Mouse (Mus musculus): Measurements from ENCODE around the gene Mfn2. TPM values are rescaled to one million over a fixed set of nuclear protein-coding genes. Genes with fewer than 3 reads are reported as not detected.
A peak's percentile ranks its signal among the peaks of the same experiment; 100 is the strongest.

Mfn2 gene
- polyA plus RNA-seq, 1 experiment from 2014 or later, result 83.4 TPM

DNA sequence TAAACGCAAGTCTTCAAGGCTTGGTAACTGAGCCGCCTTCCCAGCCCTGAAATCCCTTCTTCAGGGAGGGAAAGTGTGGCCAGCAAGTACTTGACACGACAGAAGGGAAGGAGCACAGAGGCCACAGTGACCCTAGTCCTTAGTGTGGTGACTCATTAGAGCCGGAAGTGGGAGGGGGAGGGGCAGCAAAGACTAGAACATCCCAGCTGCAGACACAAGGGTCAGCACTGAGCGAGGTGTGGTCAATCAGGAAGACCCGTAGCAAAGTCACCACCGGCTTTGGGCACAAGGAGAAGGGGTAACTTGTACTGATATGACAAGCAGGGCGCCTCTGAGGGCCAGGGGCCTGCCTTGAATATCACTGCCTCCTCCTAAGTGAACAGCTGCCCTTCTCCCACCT, 23.2 kb upstream of the Mfn2 start:
- ATAC-seq (ENCODE audit: low FRiP score), result no peak
- Histone ChIP-seq H3K36me3 (replicated peaks; ENCODE audit: control insufficient read depth, insufficient read depth) (no peaks in the 10 kb centered on the region), H3K27me3 (ENCODE audit: control insufficient read depth, insufficient read depth, low read length) (no peaks in the 10 kb centered on the region), H3K4me1 (replicated peaks; ENCODE audit: control insufficient read depth, insufficient read depth, low read length) (no peaks in the 10 kb centered on the region; the same call in 1 of the 2 replicates), H3K4me2 (replicated peaks) (no peak overlapping the region), H3K9ac (no peak overlapping the region), H3K4me3 (replicated peaks; ENCODE audit: low read length) (no peak overlapping the region), H3K9me3 (ENCODE audit: control insufficient read depth, low read length) (no peaks in the 10 kb centered on the region), H3K27ac (no peak overlapping the region)
- 43% methylated on average over 8 of the region's 8 CpGs for WGBS
- DNase-seq (ENCODE audit: low spot score), result no peak

GRCm38 (mm10) chr4:147922341-147922740, 17.8 kb upstream of the Mfn2 start:
- ATAC-seq (ENCODE audit: low FRiP score) (no peak), DNase-seq (ENCODE audit: low spot score) (no peak)
- H3K9ac ChIP-seq, result no peak overlapping the region
- WGBS, result 84% methylated on average over 11 of the region's 11 CpGs
- no peak overlapping the region for H3K27ac ChIP-seq
- no peak overlapping the region for H3K4me3 ChIP-seq (replicated peaks; ENCODE audit: low read length)
- H3K4me1 ChIP-seq (replicated peaks; ENCODE audit: control insufficient read depth, insufficient read depth, low read length), result no peaks in the 10 kb centered on the region
- no peak overlapping the region for H3K4me2 ChIP-seq (replicated peaks)
- no peaks in the 10 kb centered on the region for H3K36me3 ChIP-seq (replicated peaks; ENCODE audit: control insufficient read depth, insufficient read depth)
- no peaks in the 10 kb centered on the region for H3K27me3 ChIP-seq (ENCODE audit: control insufficient read depth, insufficient read depth, low read length)
- no peaks in the 10 kb centered on the region for H3K9me3 ChIP-seq (ENCODE audit: control insufficient read depth, low read length)

GRCm38 (mm10) chr4:147920973-147921372, 16.5 kb upstream of the Mfn2 start:
- Histone ChIP-seq H3K9me3 (ENCODE audit: control insufficient read depth, low read length) (no peaks in the 10 kb centered on the region), H3K9ac (no peak overlapping the region), H3K27ac (no peak overlapping the region), H3K4me3 (replicated peaks; ENCODE audit: low read length) (no peak overlapping the region), H3K36me3 (replicated peaks; ENCODE audit: control insufficient read depth, insufficient read depth) (no peaks in the 10 kb centered on the region), H3K27me3 (ENCODE audit: control insufficient read depth, insufficient read depth, low read length) (no peaks in the 10 kb centered on the region), H3K4me2 (replicated peaks) (no peak overlapping the region), H3K4me1 (replicated peaks; ENCODE audit: control insufficient read depth, insufficient read depth, low read length) (no peaks in the 10 kb centered on the region)
- DNase-seq (ENCODE audit: low spot score) (no peak), ATAC-seq (ENCODE audit: low FRiP score) (peak; percentile 19; the same call in 1 of the 2 replicates)
- WGBS, result 27% methylated on average over 10 of the region's 10 CpGs

GRCm38 (mm10) chr4:147918459-147919121, 14.1 kb upstream of the Mfn2 start:
- Histone ChIP-seq H3K4me3 (replicated peaks; ENCODE audit: low read length) (no peak overlapping the region), H3K4me2 (replicated peaks) (no peak overlapping the region), H3K9ac (no peak overlapping the region), H3K27me3 (ENCODE audit: control insufficient read depth, insufficient read depth, low read length) (no peaks in the 10 kb centered on the region), H3K36me3 (replicated peaks; ENCODE audit: control insufficient read depth, insufficient read depth) (no peaks in the 10 kb centered on the region), H3K27ac (no peak overlapping the region), H3K4me1 (replicated peaks; ENCODE audit: control insufficient read depth, insufficient read depth, low read length) (no peaks in the 10 kb centered on the region), H3K9me3 (ENCODE audit: control insufficient read depth, low read length) (no peaks in the 10 kb centered on the region)
- ATAC-seq (ENCODE audit: low FRiP score) (peak; percentile 5; the same call in 1 of the 2 replicates), DNase-seq (ENCODE audit: low spot score) (peak; percentile 32)
- WGBS, result 61% methylated on average over 7 of the region's 7 CpGs

DNA sequence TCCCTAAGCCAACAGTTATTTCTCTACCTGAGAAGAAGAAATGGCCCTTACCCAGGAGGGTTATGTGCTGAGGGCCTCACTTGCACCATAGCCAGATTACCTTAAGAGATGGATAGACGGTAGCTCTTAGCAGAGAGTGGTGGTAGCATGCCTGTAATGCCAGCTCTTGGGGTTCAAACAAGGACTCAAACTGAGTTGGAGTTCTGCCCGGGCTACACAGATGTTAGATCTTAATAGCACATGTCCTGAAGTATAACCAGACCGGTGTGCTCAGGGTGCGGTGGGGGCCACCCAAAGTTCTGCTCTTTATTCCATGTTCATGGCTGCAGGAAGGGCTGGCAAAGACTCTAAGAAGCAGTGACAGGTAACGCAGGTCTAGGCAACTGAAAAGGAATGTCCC, 5.0 kb upstream of the Mfn2 start:
- ATAC-seq (ENCODE audit: low FRiP score) (no peak), DNase-seq (ENCODE audit: low spot score) (no peak)
- H3K9me3 ChIP-seq (ENCODE audit: control insufficient read depth, low read length), result no peaks in the 10 kb centered on the region
- H3K9ac ChIP-seq, result no peak overlapping the region
- 90% methylated on average over 5 of the region's 5 CpGs for WGBS
- H3K4me2 ChIP-seq (replicated peaks), result no peak overlapping the region
- H3K27me3 ChIP-seq (ENCODE audit: control insufficient read depth, insufficient read depth, low read length), result no peaks in the 10 kb centered on the region
- peaks cover 4% of the 10 kb centered on the region; the same call in 1 of the 2 replicates for H3K4me1 ChIP-seq (replicated peaks; ENCODE audit: control insufficient read depth, insufficient read depth, low read length)
- H3K36me3 ChIP-seq (replicated peaks; ENCODE audit: control insufficient read depth, insufficient read depth), result no peaks in the 10 kb centered on the region
- H3K4me3 ChIP-seq (replicated peaks; ENCODE audit: low read length), result no peak overlapping the region
- H3K27ac ChIP-seq, result no peak overlapping the region

DNA sequence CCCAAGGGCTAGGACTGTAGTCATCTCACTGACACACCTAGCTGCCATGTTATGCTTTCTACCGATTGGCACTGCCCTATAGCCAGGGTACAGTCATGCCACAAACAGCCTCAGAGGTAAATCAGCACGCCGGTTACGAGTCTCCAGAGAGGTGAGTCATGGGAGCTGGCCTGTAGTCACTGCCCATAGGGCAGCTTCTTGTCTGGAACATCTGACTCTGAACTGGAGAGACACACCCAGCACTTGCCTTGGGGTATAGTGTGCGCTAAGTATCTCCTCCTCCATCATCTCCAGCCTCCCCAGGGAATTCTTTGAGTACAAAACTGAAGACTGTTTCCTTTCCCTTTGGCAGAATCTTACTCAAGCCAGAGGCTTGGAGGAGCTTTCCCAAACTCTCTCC, 1.7 kb upstream of the Mfn2 start:
- H3K27ac ChIP-seq, result no peak overlapping the region
- DNase-seq (ENCODE audit: low spot score) (no peak), ATAC-seq (ENCODE audit: low FRiP score) (no peak)
- peaks cover 10% of the 10 kb centered on the region for H3K36me3 ChIP-seq (replicated peaks; ENCODE audit: control insufficient read depth, insufficient read depth)
- no peak overlapping the region for H3K4me2 ChIP-seq (replicated peaks)
- peaks cover 13% of the 10 kb centered on the region for H3K4me1 ChIP-seq (replicated peaks; ENCODE audit: control insufficient read depth, insufficient read depth, low read length)
- no peaks in the 10 kb centered on the region for H3K9me3 ChIP-seq (ENCODE audit: control insufficient read depth, low read length)
- H3K4me3 ChIP-seq (replicated peaks; ENCODE audit: low read length), result no peak overlapping the region
- no peak overlapping the region for H3K9ac ChIP-seq
- H3K27me3 ChIP-seq (ENCODE audit: control insufficient read depth, insufficient read depth, low read length), result no peaks in the 10 kb centered on the region
- 78% methylated on average over 5 of the region's 5 CpGs for WGBS

GRCm38 (mm10) chr4:147905090-147905659, 671 bp upstream of the Mfn2 start:
- no peaks in the 10 kb centered on the region for H3K27me3 ChIP-seq (ENCODE audit: control insufficient read depth, insufficient read depth, low read length)
- peak overlapping the region; percentile 1 for H3K27ac ChIP-seq
- ATAC-seq (ENCODE audit: low FRiP score) (peak; percentile 17; the same call in 1 of the 2 replicates), DNase-seq (ENCODE audit: low spot score) (peak; percentile 28)
- peak overlapping the region; percentile 77 for H3K4me3 ChIP-seq (replicated peaks; ENCODE audit: low read length)
- no peaks in the 10 kb centered on the region for H3K9me3 ChIP-seq (ENCODE audit: control insufficient read depth, low read length)
- peak overlapping the region; percentile 82 for H3K9ac ChIP-seq
- 0% methylated on average over 8 of the region's 8 CpGs for WGBS
- peaks cover 20% of the 10 kb centered on the region for H3K36me3 ChIP-seq (replicated peaks; ENCODE audit: control insufficient read depth, insufficient read depth)
- peaks cover 13% of the 10 kb centered on the region for H3K4me1 ChIP-seq (replicated peaks; ENCODE audit: control insufficient read depth, insufficient read depth, low read length)
- peak overlapping the region; percentile 61 for H3K4me2 ChIP-seq (replicated peaks)

DNA sequence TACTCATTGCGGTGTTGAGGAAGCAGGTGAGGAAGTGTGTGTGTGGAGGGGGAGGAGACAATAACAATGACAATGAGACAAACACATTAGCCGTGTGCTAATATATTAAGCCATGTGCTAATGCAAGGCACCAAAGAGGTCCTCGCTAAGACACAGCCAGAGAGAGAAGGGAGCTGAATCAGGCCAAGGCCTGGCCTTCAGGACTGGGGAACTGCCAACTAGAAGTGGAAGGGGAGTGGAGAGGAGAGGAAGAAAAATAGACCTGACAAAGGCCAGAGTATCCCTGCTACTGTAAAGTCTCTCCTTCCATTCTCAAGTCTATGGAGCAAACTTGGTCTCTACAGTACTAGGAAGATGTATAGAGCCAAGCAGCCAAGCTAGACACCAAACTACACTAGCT, 903 bp downstream of the Mfn2 start:
- no peak for DNase-seq (ENCODE audit: low spot score)

GRCm38 (mm10) chr4:147902906-147903500, 1.5 kb downstream of the Mfn2 start:
- DNase-seq (ENCODE audit: low spot score), result no peak
- no peak for ATAC-seq (ENCODE audit: low FRiP score)
- Histone ChIP-seq H3K4me3 (replicated peaks; ENCODE audit: low read length) (no peak overlapping the region), H3K36me3 (replicated peaks; ENCODE audit: control insufficient read depth, insufficient read depth) (peaks cover 42% of the 10 kb centered on the region), H3K4me1 (replicated peaks; ENCODE audit: control insufficient read depth, insufficient read depth, low read length) (peaks cover 13% of the 10 kb centered on the region), H3K27me3 (ENCODE audit: control insufficient read depth, insufficient read depth, low read length) (no peaks in the 10 kb centered on the region), H3K9ac (no peak overlapping the region), H3K27ac (no peak overlapping the region), H3K9me3 (ENCODE audit: control insufficient read depth, low read length) (no peaks in the 10 kb centered on the region), H3K4me2 (replicated peaks) (peak overlapping the region; percentile 58; the same call in 1 of the 2 replicates)
- 92% methylated on average over 12 of the region's 12 CpGs for WGBS

More for the DNA sequence above, 903 bp downstream of the Mfn2 start:
- Histone ChIP-seq H3K4me3 (replicated peaks; ENCODE audit: low read length) (peak overlapping the region; percentile 77), H3K36me3 (replicated peaks; ENCODE audit: control insufficient read depth, insufficient read depth) (peaks cover 36% of the 10 kb centered on the region), H3K9me3 (ENCODE audit: control insufficient read depth, low read length) (no peaks in the 10 kb centered on the region), H3K4me1 (replicated peaks; ENCODE audit: control insufficient read depth, insufficient read depth, low read length) (peaks cover 13% of the 10 kb centered on the region), H3K27ac (no peak overlapping the region), H3K9ac (peak overlapping the region; percentile 82), H3K4me2 (replicated peaks) (peak overlapping the region; percentile 58), H3K27me3 (ENCODE audit: control insufficient read depth, insufficient read depth, low read length) (no peaks in the 10 kb centered on the region)
- ATAC-seq (ENCODE audit: low FRiP score), result no peak
- 75% methylated on average over 3 of the region's 3 CpGs for WGBS

Measured in hindbrain, embryonic 14.5 days (tissue).